Mouse (Mus musculus): ENCODE results near the gene Zfp207. TPM values are rescaled to one million over a fixed set of nuclear protein-coding genes. Genes with fewer than 3 reads are reported as not detected.

The Zfp207 gene
- total RNA-seq, 2 experiments from 2014 or later, result 68.8 to 68.9 TPM

Other genes with a start within 250 kb of the Zfp207 start
- 10 to 100 TPM; 28.8 to 29.8 TPM for gene Tefm, start 241.1 kb upstream of the Zfp207 start, total RNA-seq (2021)
- gene Adap2, start 229.2 kb upstream of the Zfp207 start, total RNA-seq (2021), result 10 to 100 TPM; 10.0 to 10.8 TPM
- 1 to 10 TPM; 5.4 to 5.7 TPM for gene Rnf135, start 199.4 kb upstream of the Zfp207 start, total RNA-seq (2021)
- 10 to 100 TPM; 59.0 to 64.3 TPM for gene Rhot1, start 174.3 kb upstream of the Zfp207 start, total RNA-seq (2021)
- 1 to 10 TPM; 5.2 to 7.0 TPM for gene Rhbdl3, start 82.4 kb upstream of the Zfp207 start, total RNA-seq (2021)
- gene 5730455P16Rik, start 5.2 kb upstream of the Zfp207 start, total RNA-seq (2021), result 10 to 100 TPM; 23.5 to 23.9 TPM
- gene Psmd11, start 45.3 kb downstream of the Zfp207 start, total RNA-seq (2021), result 100 to 1,000 TPM; 112 to 113 TPM
- under 1 TPM; 0.45 to 0.59 TPM for gene Cdk5r1, start 93.7 kb downstream of the Zfp207 start, total RNA-seq (2021)

Data from heart, adult 18-20 months (tissue).